Mouse (Mus musculus) embryonic facial prominence, embryonic 10.5 days (tissue): ENCODE measurements around the gene Cfap97d2. TPM values are rescaled to one million over a fixed set of nuclear protein-coding genes. Genes with fewer than 3 reads are reported as not detected.

Experiments used
- DNase-seq: peaks from one replicate; pipeline ENCODE4 v3.0.0-alpha.2; 2017; ENCODE audit warnings: low spot score
- H3K27ac ChIP-seq: fragments of 300-500 bp; sonication (generic); replicated peaks from 2 replicates; pipeline ENCODE4 v1.5.1; 2016; ENCODE audit warnings: mild to moderate bottlenecking
- H3K27me3 ChIP-seq: fragments of 300-500 bp; sonication (generic); replicated peaks from 2 replicates; pipeline ENCODE4 v1.6.1; 2016; ENCODE audit warnings: low read depth, mild to moderate bottlenecking; ENCODE audit not compliant: poor library complexity, severe bottlenecking
- H3K36me3 ChIP-seq: fragments of 300-500 bp; sonication (generic); replicated peaks from 2 replicates; pipeline ENCODE4 v1.6.1; 2016; ENCODE audit warnings: mild to moderate bottlenecking, moderate library complexity
- H3K4me1 ChIP-seq: fragments of 300-500 bp; sonication (generic); 2 replicates; pipeline ENCODE4 v1.6.1; 2016
- H3K4me3 ChIP-seq: fragments of 300-500 bp; sonication (generic); 2 replicates; pipeline ENCODE4 v1.5.1; 2016; ENCODE audit warnings: mild to moderate bottlenecking, moderate library complexity
- H3K9me3 ChIP-seq: fragments of 300-500 bp; sonication (generic); 2 replicates; pipeline ENCODE4 v1.6.1; 2016; ENCODE audit warnings: mild to moderate bottlenecking
- WGBS: fragments of 180-500 bp; shearing (Covaris S2); methylation state at CpG from one replicate; pipeline ENCODE4 v1.1.7; 2016; 5-methylcytosine and 5-hydroxymethylcytosine counted together
- polyA plus RNA-seq: library from polyadenylated mRNA; unstranded; fragments of >200 nt; fragmentation: Nextera tagmentation; extraction: Ambion mirVana; gene quantifications from 2 replicates; pipeline ENCODE4 v1.2.1, GENCODE M21; 2016

Cfap97d2 gene
- polyA plus RNA-seq, 1 experiment from 2014 or later, result 0.70 TPM

GRCm38 (mm10) chr8:13689331-13689730 lies 16.4 kb upstream of the Cfap97d2 start:
- Histone ChIP-seq H3K36me3 (no peaks in the 10 kb centered on the region), H3K9me3 (no peaks in the 10 kb centered on the region), H3K27me3 (no peaks in the 10 kb centered on the region), H3K27ac (no peak overlapping the region), H3K4me3 (no peak overlapping the region), H3K4me1 (peaks cover 20% of the 10 kb centered on the region)
- DNase-seq, result no peak
- WGBS, result 88% methylated on average over 5 of the region's 5 CpGs

GRCm38 (mm10) chr8:13692302-13693066 lies 13.2 kb upstream of the Cfap97d2 start:
- H3K27me3 ChIP-seq, result no peaks in the 10 kb centered on the region
- H3K27ac ChIP-seq, result no peak overlapping the region
- no peaks in the 10 kb centered on the region for H3K36me3 ChIP-seq
- 64% methylated on average over 10 of the region's 10 CpGs for WGBS
- H3K9me3 ChIP-seq, result no peaks in the 10 kb centered on the region
- peaks cover 20% of the 10 kb centered on the region for H3K4me1 ChIP-seq
- no peak for DNase-seq
- H3K4me3 ChIP-seq, result no peak overlapping the region

- Histone ChIP-seq H3K27ac (no peak overlapping the region), H3K9me3 (no peaks in the 10 kb centered on the region), H3K4me1 (peaks cover 13% of the 10 kb centered on the region), H3K27me3 (no peaks in the 10 kb centered on the region), H3K36me3 (no peaks in the 10 kb centered on the region), H3K4me3 (no peak overlapping the region)
- no peak for DNase-seq
- 78% methylated on average over 12 of the region's 12 CpGs for WGBS
These were observed 11.0 kb upstream of the Cfap97d2 start for GRCm38 (mm10) chr8:13694735-13695134.

- no peaks in the 10 kb centered on the region for H3K9me3 ChIP-seq
- 90% methylated on average over 10 of the region's 10 CpGs for WGBS
- no peak overlapping the region for H3K4me3 ChIP-seq
- no peaks in the 10 kb centered on the region for H3K36me3 ChIP-seq
- H3K27ac ChIP-seq, result no peak overlapping the region
- peaks cover 13% of the 10 kb centered on the region for H3K4me1 ChIP-seq
- DNase-seq, result no peak
- no peaks in the 10 kb centered on the region for H3K27me3 ChIP-seq
These were observed 10.4 kb upstream of the Cfap97d2 start for GRCm38 (mm10) chr8:13695203-13695867.

- no peaks in the 10 kb centered on the region for H3K36me3 ChIP-seq
- H3K27ac ChIP-seq, result no peak overlapping the region; the same call in 1 of the 2 replicates
- 71% methylated on average over 4 of the region's 4 CpGs for WGBS
- H3K9me3 ChIP-seq, result no peaks in the 10 kb centered on the region
- H3K4me1 ChIP-seq, result peaks cover 13% of the 10 kb centered on the region
- no peaks in the 10 kb centered on the region for H3K27me3 ChIP-seq
- H3K4me3 ChIP-seq, result no peak overlapping the region
- no peak for DNase-seq
These were observed 9.5 kb upstream of the Cfap97d2 start for GRCm38 (mm10) chr8:13696157-13696556.

GRCm38 (mm10) chr8:13697196-13697595 lies 8.5 kb upstream of the Cfap97d2 start:
- H3K9me3 ChIP-seq, result no peaks in the 10 kb centered on the region
- H3K4me3 ChIP-seq, result no peak overlapping the region
- no peak for DNase-seq
- H3K4me1 ChIP-seq, result peaks cover 13% of the 10 kb centered on the region
- H3K27ac ChIP-seq, result no peak overlapping the region
- 80% methylated on average over 8 of the region's 8 CpGs for WGBS
- no peaks in the 10 kb centered on the region for H3K36me3 ChIP-seq
- no peaks in the 10 kb centered on the region for H3K27me3 ChIP-seq

- H3K36me3 ChIP-seq, result no peaks in the 10 kb centered on the region
- peaks cover 12% of the 10 kb centered on the region for H3K4me1 ChIP-seq
- 86% methylated on average over 8 of the region's 8 CpGs for WGBS
- no peak overlapping the region for H3K27ac ChIP-seq
- H3K4me3 ChIP-seq, result no peak overlapping the region
- no peaks in the 10 kb centered on the region for H3K9me3 ChIP-seq
- DNase-seq, result no peak
- no peaks in the 10 kb centered on the region for H3K27me3 ChIP-seq
These were observed 8.0 kb upstream of the Cfap97d2 start for GRCm38 (mm10) chr8:13697681-13698080.

- no peak for DNase-seq
- H3K36me3 ChIP-seq, result no peaks in the 10 kb centered on the region
- no peak overlapping the region for H3K27ac ChIP-seq
- H3K27me3 ChIP-seq, result no peaks in the 10 kb centered on the region
- no peak overlapping the region for H3K4me3 ChIP-seq
- WGBS, result 86% methylated on average over 3 of the region's 3 CpGs
- H3K9me3 ChIP-seq, result no peaks in the 10 kb centered on the region
- H3K4me1 ChIP-seq, result peaks cover 18% of the 10 kb centered on the region
These were observed 7.4 kb upstream of the Cfap97d2 start for GRCm38 (mm10) chr8:13698281-13698680.

GRCm38 (mm10) chr8:13699323-13699949 lies 6.3 kb upstream of the Cfap97d2 start:
- no peak for DNase-seq
- Histone ChIP-seq H3K27me3 (no peaks in the 10 kb centered on the region), H3K9me3 (no peaks in the 10 kb centered on the region), H3K4me3 (no peak overlapping the region), H3K4me1 (peaks cover 18% of the 10 kb centered on the region), H3K27ac (no peak overlapping the region), H3K36me3 (no peaks in the 10 kb centered on the region)
- 77% methylated on average over 5 of the region's 5 CpGs for WGBS

GRCm38 (mm10) chr8:13702755-13703154 lies 2.9 kb upstream of the Cfap97d2 start:
- no peak overlapping the region for H3K27ac ChIP-seq
- 50% methylated on average over 4 of the region's 4 CpGs for WGBS
- DNase-seq, result no peak
- H3K27me3 ChIP-seq, result no peaks in the 10 kb centered on the region
- H3K4me3 ChIP-seq, result no peak overlapping the region
- H3K36me3 ChIP-seq, result no peaks in the 10 kb centered on the region
- peaks cover 21% of the 10 kb centered on the region for H3K4me1 ChIP-seq
- H3K9me3 ChIP-seq, result no peaks in the 10 kb centered on the region

GRCm38 (mm10) chr8:13703756-13704155 lies 1.9 kb upstream of the Cfap97d2 start:
- H3K4me3 ChIP-seq, result no peak overlapping the region
- no peaks in the 10 kb centered on the region for H3K9me3 ChIP-seq
- peaks cover 21% of the 10 kb centered on the region for H3K4me1 ChIP-seq
- H3K27ac ChIP-seq, result no peak overlapping the region; the same call in 1 of the 2 replicates
- H3K36me3 ChIP-seq, result no peaks in the 10 kb centered on the region
- H3K27me3 ChIP-seq, result no peaks in the 10 kb centered on the region
- no peak for DNase-seq
- WGBS, result 89% methylated on average over 6 of the region's 6 CpGs

- no peaks in the 10 kb centered on the region for H3K36me3 ChIP-seq
- DNase-seq, result no peak
- H3K9me3 ChIP-seq, result no peaks in the 10 kb centered on the region
- H3K4me3 ChIP-seq, result no peak overlapping the region
- peaks cover 21% of the 10 kb centered on the region for H3K4me1 ChIP-seq
- no peaks in the 10 kb centered on the region for H3K27me3 ChIP-seq
- WGBS, result 89% methylated on average over 4 of the region's 4 CpGs
- H3K27ac ChIP-seq, result no peak overlapping the region; the same call in 1 of the 2 replicates
These were observed 1.4 kb upstream of the Cfap97d2 start for GRCm38 (mm10) chr8:13704301-13704700.

GRCm38 (mm10) chr8:13706918-13707317 lies 1.2 kb downstream of the Cfap97d2 start:
- Histone ChIP-seq H3K9me3 (no peaks in the 10 kb centered on the region), H3K4me3 (no peak overlapping the region), H3K27ac (no peak overlapping the region), H3K4me1 (peaks cover 21% of the 10 kb centered on the region), H3K36me3 (no peaks in the 10 kb centered on the region), H3K27me3 (no peaks in the 10 kb centered on the region)
- 86% methylated on average over 5 of the region's 5 CpGs for WGBS
- no peak for DNase-seq
